Mouse (Mus musculus): ENCODE data around the gene B830017H08Rik. TPM values are rescaled to one million over a fixed set of nuclear protein-coding genes. Genes with fewer than 3 reads are reported as not detected.

B830017H08Rik gene
- total RNA-seq, 1 experiment, result not detected

DNA sequence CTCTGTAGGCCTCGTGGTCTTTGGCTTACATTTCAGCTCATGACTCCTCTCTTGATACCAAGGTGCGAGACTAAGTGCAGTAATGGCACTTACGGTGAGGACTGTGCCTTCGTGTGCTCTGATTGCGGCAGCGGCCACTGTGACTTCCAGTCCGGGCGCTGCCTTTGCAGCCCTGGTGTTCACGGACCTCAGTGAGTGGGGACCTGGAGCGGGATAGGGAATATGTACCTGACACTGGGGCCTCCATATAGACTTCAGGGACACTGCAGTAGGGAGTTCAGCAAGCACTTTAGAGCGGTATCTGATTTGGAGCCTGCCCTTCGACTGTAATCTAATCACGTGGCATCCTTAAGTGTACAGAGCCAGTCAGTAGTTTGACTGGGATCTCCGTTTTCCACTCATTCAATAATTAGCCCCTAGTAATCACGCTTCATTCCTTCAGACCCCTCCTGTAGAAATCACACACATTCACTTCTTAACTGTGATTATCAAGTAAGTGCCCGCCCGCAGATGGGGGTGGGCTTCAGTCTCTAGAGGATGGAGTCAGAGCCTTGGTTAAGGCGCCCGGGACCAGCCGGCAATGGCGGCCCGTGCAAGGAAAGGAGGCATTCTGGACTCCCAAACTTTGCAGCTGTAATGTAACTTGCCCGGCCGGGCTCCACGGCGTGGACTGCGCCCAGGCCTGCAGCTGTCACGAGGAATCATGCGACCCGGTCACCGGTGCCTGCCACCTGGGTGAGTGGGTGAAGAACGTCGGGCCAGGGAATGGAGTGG lies 29.1 kb upstream of the B830017H08Rik start:
- H3K27ac ChIP-seq (ENCODE audit: insufficient read depth, low read depth, low read length, poor library complexity, severe bottlenecking), result no peak overlapping the region
- H3K4me3 ChIP-seq (ENCODE audit: insufficient read depth in 1 of 2, low read depth in 1 of 2, low read length in 2 of 2, poor library complexity in 1 of 2, severe bottlenecking in 1 of 2), result peak overlapping the region; percentile 55 to 60; a peak in 3 of 4 replicates
- H3K4me1 ChIP-seq (ENCODE audit: control insufficient read depth in 2 of 2, insufficient read depth in 2 of 2, low read length in 2 of 2, poor library complexity in 1 of 2), result peaks cover 0 to 9% of the 10 kb centered on the region in 2 experiments; a peak in 1 of 4 replicates
- no peaks in the 10 kb centered on the region for H3K36me3 ChIP-seq (ENCODE audit: control insufficient read depth, insufficient read depth, low read length, poor library complexity, severe bottlenecking)
- no peak overlapping the region for H3K9ac ChIP-seq (ENCODE audit: insufficient read depth, low read depth, low read length, poor library complexity, severe bottlenecking)
- DNase-seq (ENCODE audit: low read depth, low spot score), result no peak
- no peaks in the 10 kb centered on the region for H3K9me3 ChIP-seq (ENCODE audit: control insufficient read depth, insufficient read depth, low read depth, low read length)
- TF ChIP-seq HCFC1 (IDR thresholded peaks at IDR 0.05; ENCODE audit: borderline replicate concordance, insufficient read depth, low read length), result no peak
- no peak for TF ChIP-seq MAFK (IDR thresholded peaks at IDR 0.05; ENCODE audit: insufficient read depth, low read depth, low read length)
- no peak for TF ChIP-seq ZC3H11A (IDR thresholded peaks at IDR 0.05; ENCODE audit: borderline replicate concordance, low read depth, low read length)
- TF ChIP-seq CHD2 (IDR thresholded peaks at IDR 0.05; ENCODE audit: low read depth, low read length), result no peak
- TF ChIP-seq ZNF384 (IDR thresholded peaks at IDR 0.05; ENCODE audit: low read depth, low read length), result no peak
- in situ Hi-C loops (cut with MboI; ENCODE audit: low sequenced_read_pairs in 2 of 2, unreplicated experiment in 2 of 2), result loop anchor here (10.0 to 25.0 kb wide), 2 partner anchors 781 to 808 kb away; partner anchors contain the start of gene Gp1bb (in 1 of the 2)

DNA sequence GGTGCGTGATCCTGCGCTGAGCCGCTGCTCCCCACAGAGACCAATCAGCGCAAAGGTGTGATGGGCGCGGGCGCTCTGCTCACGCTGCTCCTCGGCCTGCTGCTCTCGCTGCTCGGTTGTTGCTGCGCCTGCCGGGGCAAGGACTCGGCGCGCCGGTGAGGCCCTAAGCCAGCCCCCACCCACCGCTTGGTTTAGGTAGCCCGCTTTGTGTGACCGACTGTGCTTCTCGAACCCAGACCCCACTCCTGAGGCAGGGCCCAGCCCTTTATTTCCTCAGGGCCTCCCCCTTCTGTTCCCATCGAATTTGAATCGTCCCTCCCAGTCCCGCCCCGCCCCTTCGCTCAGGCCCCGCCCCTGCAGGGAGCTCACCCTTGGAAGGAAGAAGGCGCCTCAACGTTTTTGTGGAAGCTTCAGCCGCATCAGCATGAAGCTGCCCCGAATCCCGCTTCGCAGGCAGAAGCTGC lies 28.4 kb upstream of the B830017H08Rik start:
- Histone ChIP-seq H3K4me1 (ENCODE audit: control insufficient read depth in 2 of 2, insufficient read depth in 2 of 2, low read length in 2 of 2, poor library complexity in 1 of 2) (peaks cover 0 to 9% of the 10 kb centered on the region in 2 experiments; a peak in 1 of 4 replicates), H3K9me3 (ENCODE audit: control insufficient read depth, insufficient read depth, low read depth, low read length) (no peaks in the 10 kb centered on the region), H3K4me3 (ENCODE audit: insufficient read depth in 1 of 2, low read depth in 1 of 2, low read length in 2 of 2, poor library complexity in 1 of 2, severe bottlenecking in 1 of 2) (peak overlapping the region; percentile 55 to 60), H3K9ac (ENCODE audit: insufficient read depth, low read depth, low read length, poor library complexity, severe bottlenecking) (no peak overlapping the region), H3K36me3 (ENCODE audit: control insufficient read depth, insufficient read depth, low read length, poor library complexity, severe bottlenecking) (no peaks in the 10 kb centered on the region), H3K27ac (ENCODE audit: insufficient read depth, low read depth, low read length, poor library complexity, severe bottlenecking) (no peak overlapping the region)
- in situ Hi-C loops (cut with MboI; ENCODE audit: low sequenced_read_pairs in 2 of 2, unreplicated experiment in 2 of 2), result loop anchor here (10.0 to 25.0 kb wide), 2 partner anchors 780 to 808 kb away; partner anchors contain the start of gene Gp1bb (in 1 of the 2)
- TF ChIP-seq HCFC1 (IDR thresholded peaks at IDR 0.05; ENCODE audit: borderline replicate concordance, insufficient read depth, low read length) (no peak), CHD2 (IDR thresholded peaks at IDR 0.05; ENCODE audit: low read depth, low read length) (no peak), ZNF384 (IDR thresholded peaks at IDR 0.05; ENCODE audit: low read depth, low read length) (no peak), MAFK (IDR thresholded peaks at IDR 0.05; ENCODE audit: insufficient read depth, low read depth, low read length) (no peak), ZC3H11A (IDR thresholded peaks at IDR 0.05; ENCODE audit: borderline replicate concordance, low read depth, low read length) (no peak)
- DNase-seq (ENCODE audit: low read depth, low spot score), result peak; percentile 74

DNA sequence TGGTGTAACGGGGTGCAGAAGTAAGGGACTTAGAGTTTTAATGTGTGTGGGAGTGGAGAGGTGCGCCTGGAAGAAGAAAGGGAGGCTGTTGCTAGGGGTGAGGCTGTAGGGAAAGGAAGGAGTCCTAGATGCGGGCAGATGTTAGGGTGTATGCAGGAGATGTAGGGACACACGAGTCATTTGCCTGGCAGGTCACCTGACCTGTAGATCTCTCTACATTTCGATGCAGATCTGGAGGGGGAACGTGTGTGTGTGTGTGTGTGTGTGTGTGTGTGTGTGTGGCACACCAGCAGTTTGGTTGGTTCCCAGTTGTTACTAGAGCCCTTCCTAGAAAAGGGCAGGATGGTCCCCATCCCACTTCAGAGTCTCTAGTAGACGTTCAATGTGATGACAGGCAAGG lies 27.9 kb upstream of the B830017H08Rik start:
- Histone ChIP-seq H3K4me3 (ENCODE audit: insufficient read depth in 1 of 2, low read depth in 1 of 2, low read length in 2 of 2, poor library complexity in 1 of 2, severe bottlenecking in 1 of 2) (peak overlapping the region in 1 of 2 experiments; percentile 60; a peak in 2 of 4 replicates), H3K36me3 (ENCODE audit: control insufficient read depth, insufficient read depth, low read length, poor library complexity, severe bottlenecking) (no peaks in the 10 kb centered on the region), H3K27ac (ENCODE audit: insufficient read depth, low read depth, low read length, poor library complexity, severe bottlenecking) (no peak overlapping the region), H3K9me3 (ENCODE audit: control insufficient read depth, insufficient read depth, low read depth, low read length) (no peaks in the 10 kb centered on the region), H3K4me1 (ENCODE audit: control insufficient read depth in 2 of 2, insufficient read depth in 2 of 2, low read length in 2 of 2, poor library complexity in 1 of 2) (peaks cover 0 to 9% of the 10 kb centered on the region in 2 experiments; a peak in 1 of 4 replicates), H3K9ac (ENCODE audit: insufficient read depth, low read depth, low read length, poor library complexity, severe bottlenecking) (no peak overlapping the region)
- no peak for TF ChIP-seq ZNF384 (IDR thresholded peaks at IDR 0.05; ENCODE audit: low read depth, low read length)
- TF ChIP-seq ZC3H11A (IDR thresholded peaks at IDR 0.05; ENCODE audit: borderline replicate concordance, low read depth, low read length), result no peak
- in situ Hi-C loops (cut with MboI; ENCODE audit: low sequenced_read_pairs in 2 of 2, unreplicated experiment in 2 of 2), result loop anchor here (10.0 to 25.0 kb wide), 2 partner anchors 780 to 807 kb away; partner anchors contain the start of gene Gp1bb (in 1 of the 2)
- no peak for DNase-seq (ENCODE audit: low read depth, low spot score)

DNA sequence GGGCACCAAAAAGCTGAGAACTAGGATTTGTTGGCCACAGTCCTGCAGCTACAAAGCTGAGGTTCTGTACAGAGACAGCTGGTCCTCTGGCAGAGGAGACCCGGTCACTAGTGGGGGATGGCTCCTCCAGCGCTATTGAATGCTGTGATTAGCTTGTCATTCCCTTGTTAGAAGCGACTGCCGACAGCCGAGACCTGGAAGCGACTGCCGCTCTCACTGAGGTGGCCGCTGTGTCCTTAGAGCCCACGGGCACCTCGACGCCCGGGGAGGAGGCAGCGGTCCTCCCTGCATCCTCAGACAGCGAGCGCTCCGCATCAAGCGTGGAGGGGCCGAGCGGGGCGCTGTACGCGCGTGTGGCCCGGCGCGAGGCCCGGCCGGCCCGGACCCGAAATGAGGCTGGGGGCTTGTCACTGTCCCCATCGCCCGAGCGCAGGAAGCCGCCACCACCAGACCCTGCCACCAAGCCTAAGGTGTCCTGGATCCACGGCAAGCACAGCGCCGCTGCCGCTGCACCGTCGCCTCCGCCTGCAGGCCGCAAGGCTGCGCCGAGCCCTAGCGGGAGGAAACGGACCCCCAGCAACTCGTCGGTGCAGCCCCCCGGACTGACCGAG lies 26.2 kb upstream of the B830017H08Rik start:
- Histone ChIP-seq H3K4me1 (ENCODE audit: control insufficient read depth in 2 of 2, insufficient read depth in 2 of 2, low read length in 2 of 2, poor library complexity in 1 of 2) (peaks cover 0 to 9% of the 10 kb centered on the region in 2 experiments; a peak in 1 of 4 replicates), H3K9me3 (ENCODE audit: control insufficient read depth, insufficient read depth, low read depth, low read length) (no peaks in the 10 kb centered on the region), H3K36me3 (ENCODE audit: control insufficient read depth, insufficient read depth, low read length, poor library complexity, severe bottlenecking) (no peaks in the 10 kb centered on the region), H3K27ac (ENCODE audit: insufficient read depth, low read depth, low read length, poor library complexity, severe bottlenecking) (no peak overlapping the region), H3K4me3 (ENCODE audit: insufficient read depth in 1 of 2, low read depth in 1 of 2, low read length in 2 of 2, poor library complexity in 1 of 2, severe bottlenecking in 1 of 2) (peak overlapping the region; percentile 69), H3K9ac (ENCODE audit: insufficient read depth, low read depth, low read length, poor library complexity, severe bottlenecking) (peak overlapping the region; percentile 69)
- in situ Hi-C loops (cut with MboI; ENCODE audit: low sequenced_read_pairs in 2 of 2, unreplicated experiment in 2 of 2), result loop anchor here (10.0 to 25.0 kb wide), 2 partner anchors 778 to 806 kb away; partner anchors contain the start of gene Gp1bb (in 1 of the 2)
- no peak for DNase-seq (ENCODE audit: low read depth, low spot score)
- TF ChIP-seq MAFK (IDR thresholded peaks at IDR 0.05; ENCODE audit: insufficient read depth, low read depth, low read length) (no peak), ZNF384 (IDR thresholded peaks at IDR 0.05; ENCODE audit: low read depth, low read length) (no peak), CHD2 (IDR thresholded peaks at IDR 0.05; ENCODE audit: low read depth, low read length) (no peak), ZC3H11A (IDR thresholded peaks at IDR 0.05; ENCODE audit: borderline replicate concordance, low read depth, low read length) (no peak), HCFC1 (IDR thresholded peaks at IDR 0.05; ENCODE audit: borderline replicate concordance, insufficient read depth, low read length) (no peak)
